Mouse (Mus musculus): ENCODE data around the gene Rpap2.

The Rpap2 gene

DNA sequence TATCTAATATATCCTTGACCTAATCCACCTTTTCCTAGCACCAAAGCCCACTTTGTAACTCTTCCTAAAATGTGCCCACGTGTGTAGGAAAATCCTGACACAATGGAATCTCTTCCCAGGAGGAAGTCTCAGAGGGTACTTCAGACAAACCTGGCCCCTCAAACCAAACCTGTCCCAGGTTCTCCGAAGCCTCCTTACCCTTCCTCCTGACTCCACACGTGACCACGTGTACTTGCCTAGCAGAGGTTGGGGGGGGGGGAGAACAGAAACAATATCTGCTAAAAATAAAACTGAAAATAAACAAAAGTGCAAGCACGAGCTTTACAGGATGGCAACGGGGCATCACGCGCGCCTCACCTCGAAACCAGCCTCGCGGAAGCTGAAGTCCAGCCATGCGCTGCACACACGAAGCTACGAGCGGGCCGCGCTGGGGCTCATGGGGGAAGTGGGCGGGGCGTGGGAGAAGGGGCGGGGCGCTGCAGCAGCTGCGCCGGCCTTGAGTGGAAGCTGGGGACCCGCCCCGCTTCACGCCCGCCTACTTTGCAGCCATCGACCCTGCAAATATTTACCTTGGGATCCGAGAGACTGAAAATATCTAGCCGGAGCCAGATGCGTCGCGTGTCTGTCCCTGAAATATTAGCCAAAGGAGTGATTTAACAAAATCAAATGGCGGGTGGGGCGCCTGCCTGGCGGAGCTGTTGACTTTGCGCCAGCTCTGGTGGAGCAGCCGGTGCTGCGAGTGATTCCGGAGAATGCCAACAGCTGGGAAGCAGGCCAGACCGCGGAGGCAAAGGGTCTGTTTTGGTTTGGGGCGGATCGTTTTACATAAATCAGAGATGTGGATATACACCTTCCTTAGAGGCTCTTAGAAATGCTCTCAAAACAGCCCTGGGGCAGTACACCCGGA lies 90.7 kb downstream of the Rpap2 start:
- DNase-seq = peak; percentile 19 to 53

DNA sequence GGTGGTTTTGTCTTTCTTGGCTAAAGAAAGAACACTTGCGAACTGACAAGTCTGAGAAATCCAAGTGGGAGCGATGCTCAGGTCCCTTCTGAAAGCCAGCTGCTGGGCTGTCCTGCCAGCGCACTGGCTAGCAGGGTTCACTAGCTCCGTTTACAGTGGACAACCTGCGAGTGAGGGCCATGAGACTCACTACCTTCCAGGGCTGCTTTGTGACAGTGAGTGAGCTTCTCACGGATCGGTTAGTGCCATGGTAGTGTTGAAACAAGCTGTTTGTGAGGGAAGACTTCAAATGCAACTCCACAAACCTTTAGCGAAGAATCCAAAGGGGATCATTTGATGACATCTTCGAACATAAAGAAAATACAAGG lies 91.3 kb downstream of the Rpap2 start:
- DNase-seq = peak; percentile 14 to 34

DNA sequence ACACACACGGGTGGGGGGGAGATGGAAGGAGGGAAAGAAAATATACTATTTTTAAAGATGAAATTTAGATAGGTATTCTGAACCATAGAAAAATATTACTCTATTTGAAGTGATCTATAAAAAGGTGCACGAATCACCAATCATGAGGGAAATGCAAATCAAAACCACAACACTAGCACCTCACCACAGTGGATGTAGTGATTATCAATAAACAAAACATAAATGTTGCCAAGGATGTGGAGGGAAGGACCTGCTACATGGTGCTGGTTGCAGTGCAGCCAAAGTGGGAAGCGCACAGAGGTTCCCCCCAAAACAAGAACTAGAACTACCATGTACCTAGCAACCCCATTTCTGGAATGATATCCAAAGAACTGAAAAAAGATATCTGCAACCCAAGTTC lies 97.8 kb downstream of the Rpap2 start:
- DNase-seq = no peak

DNA sequence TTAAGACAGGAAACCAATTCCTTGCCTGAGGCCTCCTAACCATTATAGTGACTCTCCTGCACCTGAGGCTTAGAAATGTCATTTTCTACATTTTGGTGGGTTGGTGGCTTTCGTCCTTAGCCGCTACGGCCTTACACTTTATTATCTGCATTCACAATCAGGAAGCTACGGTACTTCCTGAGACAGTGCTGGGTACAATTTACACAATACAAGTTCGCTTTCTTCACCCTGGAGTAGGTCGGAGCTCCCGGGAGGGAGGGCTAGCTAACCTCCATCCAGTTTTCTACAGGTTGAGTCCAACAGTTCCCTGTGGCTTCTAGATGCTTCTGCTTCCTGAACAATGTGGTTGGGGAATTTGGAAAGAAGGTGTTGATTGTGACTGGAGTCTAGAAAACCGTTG lies 101.7 kb downstream of the Rpap2 start:
- no peak for DNase-seq

DNA sequence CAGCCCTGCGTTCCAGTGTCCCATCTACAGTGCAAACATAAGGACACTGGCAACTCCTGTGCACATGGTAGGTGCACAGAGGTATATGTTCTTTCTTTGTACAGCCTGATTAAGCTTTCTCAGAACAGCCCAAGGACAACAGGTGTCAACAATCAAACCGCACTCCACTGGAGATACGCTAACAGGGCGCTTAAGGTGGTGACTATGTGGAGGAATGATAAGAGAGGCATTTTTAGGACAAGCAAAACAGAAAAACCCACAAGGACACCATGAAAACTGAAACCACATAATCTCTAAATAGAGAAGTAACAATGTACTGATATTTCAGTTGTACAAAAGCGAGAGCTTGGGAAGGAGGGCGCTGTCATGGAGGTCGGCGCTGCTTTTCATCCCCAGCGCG lies 103.7 kb downstream of the Rpap2 start:
- no peak for DNase-seq

DNA sequence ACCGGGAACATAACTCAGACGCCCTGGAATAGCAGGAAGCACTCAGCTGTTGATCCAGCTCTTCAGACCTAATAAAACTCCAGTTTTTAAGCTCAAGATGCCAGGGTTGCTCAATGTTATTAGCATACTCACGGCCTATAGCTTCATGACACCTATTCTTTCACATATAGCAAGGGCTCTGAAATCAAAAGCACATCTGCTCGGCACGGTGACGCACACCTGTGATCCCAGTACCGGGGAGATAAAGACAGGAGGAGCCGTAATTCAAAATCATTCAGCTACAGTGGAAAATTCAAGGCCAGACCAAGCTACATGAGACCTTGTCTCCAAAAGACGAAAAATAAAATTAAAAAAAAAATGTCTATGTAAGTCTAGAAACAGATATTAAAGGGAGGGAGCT lies 104.5 kb downstream of the Rpap2 start:
- no peak for DNase-seq

DNA sequence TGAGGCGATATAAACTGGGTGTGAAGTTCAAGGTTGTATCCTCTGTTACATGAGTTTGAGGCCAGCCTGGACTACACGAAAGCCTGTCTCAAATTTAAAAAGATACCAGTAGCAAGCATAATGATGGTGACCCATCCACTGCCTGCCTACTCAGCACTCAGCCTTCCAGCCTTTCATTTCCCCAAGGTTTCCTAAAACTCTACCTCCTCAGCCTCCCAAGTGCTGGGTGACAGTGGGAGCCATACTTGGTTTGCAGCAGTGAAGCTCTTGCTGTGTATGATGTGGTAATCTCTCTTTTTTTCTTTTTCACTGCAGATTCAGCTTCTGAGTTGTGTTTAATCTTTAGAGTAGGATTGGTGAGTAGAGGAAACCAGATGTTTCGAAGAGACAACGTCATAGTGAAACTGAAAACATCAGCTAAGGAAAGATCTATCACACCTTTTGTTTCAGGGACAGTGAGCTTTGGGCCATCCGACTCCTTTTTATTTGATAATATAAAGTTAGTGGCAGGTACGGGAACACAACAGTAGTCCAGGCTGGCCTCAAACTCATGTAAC lies 106.1 kb downstream of the Rpap2 start:
- DNase-seq = no peak

DNA sequence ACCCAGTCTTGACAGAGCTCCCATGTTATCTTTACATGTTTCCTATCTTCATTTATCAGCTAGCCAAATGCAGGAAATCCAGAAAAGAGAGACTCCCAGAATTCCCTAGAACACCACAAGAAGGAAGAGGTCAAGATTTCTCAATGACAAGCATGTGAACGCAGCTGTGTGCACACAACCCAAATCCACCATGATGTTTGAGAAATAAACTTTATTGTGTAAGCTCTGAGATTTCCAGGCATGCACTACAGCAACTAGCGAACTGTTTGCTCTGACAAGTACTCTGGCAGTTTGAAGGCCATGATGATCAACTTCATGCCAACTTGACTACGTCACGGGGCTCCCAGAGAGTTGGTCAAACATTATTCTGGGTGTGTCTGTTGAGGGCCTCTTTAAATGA lies 108.6 kb downstream of the Rpap2 start:
- no peak for DNase-seq

DNA sequence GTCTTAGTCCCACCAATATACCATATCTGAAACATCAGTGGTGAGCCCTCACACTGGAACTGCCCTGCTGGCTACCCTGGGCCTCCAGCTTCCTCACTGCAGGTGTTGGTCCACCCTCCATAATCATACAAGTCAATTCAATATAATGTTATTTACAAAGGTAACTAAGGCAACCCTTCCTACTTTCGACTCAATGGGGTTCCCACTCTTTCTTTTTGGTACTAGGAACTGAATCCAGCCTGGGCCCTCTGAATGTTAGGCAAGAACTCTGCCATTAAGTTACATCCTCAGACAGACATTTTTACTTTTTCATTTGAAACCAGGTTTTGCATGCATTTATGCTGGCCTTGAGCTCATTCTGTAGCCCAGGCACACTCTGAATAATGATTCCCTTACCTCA lies 109.1 kb downstream of the Rpap2 start:
- no peak for DNase-seq

DNA sequence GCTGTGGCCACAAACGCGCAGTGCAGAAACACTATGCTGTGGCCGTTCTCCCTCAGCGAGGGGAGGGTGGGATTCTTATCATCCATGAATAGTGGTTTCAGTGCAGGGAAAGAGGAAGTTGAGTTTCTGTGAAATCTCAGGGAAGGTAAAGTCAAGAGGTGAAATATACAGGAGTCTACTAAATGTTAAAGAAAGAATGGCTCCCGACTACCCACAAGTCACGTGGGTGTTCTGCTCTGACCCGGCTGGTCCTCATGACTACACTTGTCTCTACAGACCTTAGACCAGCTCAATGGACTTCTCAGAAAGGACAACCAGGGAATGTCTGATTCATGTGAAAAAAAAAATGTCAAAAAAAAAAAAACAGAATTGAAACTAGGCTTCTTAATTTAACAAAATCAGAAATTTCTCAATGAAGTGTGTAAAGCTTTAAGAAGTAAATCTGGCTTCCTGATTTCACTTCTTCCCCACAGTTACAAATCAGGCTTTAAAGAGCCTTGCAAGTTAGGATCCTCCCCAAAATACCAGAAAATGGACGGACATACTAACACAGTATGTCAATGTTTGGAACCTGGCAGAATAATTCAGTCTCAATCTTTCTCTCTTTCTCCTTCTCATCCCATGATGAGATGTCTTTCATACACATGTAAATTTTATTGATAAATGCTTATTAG lies 111.1 kb downstream of the Rpap2 start:
- no peak for DNase-seq
